Mouse (Mus musculus) G1E-ER4 (cell line): ENCODE measurements around the gene Echdc2. TPM values are rescaled to one million over a fixed set of nuclear protein-coding genes. Genes with fewer than 3 reads are reported as not detected.

Experiments
- GATA1 ChIP-seq: IDR thresholded peaks from one replicate; pipeline ENCODE4 v1.8.0; 2012; ENCODE audit warnings: low read length, inconsistent platforms
- polyA plus RNA-seq: library from polyadenylated mRNA; stranded (reverse); fragments of >175 nt; gene quantifications from 2 replicates; pipeline ENCODE4 v1.2.3, GENCODE M21; 2012

Gene Echdc2
- polyA plus RNA-seq, 1 experiment = not detected

- TF ChIP-seq GATA1 = no peak
These were observed 27.6 kb downstream of the Echdc2 start for GRCm38 (mm10) chr4:108192821-108193323.

- TF ChIP-seq GATA1 = no peak
These were observed 31.1 kb downstream of the Echdc2 start for GRCm38 (mm10) chr4:108196277-108196855.

DNA sequence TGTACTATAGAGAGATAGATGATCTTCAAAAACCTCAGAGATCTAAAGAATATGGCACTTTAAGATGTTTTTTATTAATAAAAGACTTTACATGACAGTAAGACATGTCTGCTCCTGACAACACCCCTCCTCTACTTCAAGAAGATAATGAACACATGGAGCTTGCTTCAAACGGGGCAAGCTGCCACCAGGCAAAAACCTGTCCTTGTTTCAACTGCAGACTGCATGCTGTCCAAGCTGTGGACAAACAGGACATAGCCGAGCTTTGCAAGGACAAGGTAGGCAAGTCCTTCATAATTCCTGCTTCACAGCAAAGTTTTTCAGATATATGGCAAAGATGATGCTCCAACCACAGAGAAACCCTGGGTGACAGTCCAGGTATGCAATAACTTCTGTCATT, 34.0 kb downstream of the Echdc2 start:
- no peak for TF ChIP-seq GATA1

DNA sequence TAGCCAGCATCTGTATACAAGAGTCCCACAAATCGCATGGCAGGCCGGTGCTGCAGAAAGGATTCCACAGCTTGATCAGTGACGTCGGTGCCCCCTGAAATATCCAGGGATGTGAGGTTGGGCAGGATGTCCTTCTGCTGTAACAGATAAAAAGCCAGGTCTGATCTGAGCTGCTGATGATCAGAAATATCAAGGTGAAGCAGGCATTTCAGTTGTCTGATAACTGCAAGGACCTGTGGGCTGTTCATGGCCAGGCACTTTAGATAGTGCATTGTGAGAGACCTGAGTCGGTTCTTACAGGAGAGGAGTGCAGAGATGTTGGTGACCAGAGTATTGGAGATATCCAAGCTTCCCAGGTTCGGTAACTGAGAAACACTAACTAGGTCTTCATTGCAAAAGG, 39.4 kb downstream of the Echdc2 start:
- no peak for TF ChIP-seq GATA1

- TF ChIP-seq GATA1 = no peak
These were observed 47.8 kb downstream of the Echdc2 start for GRCm38 (mm10) chr4:108213023-108213422.

GRCm38 (mm10) chr4:108217332-108218179, 52.3 kb downstream of the Echdc2 start, which contains the start of gene Zyg11a:
Gene Zyg11a (minus strand): TSS chr4:108218048.
- no peak for TF ChIP-seq GATA1

DNA sequence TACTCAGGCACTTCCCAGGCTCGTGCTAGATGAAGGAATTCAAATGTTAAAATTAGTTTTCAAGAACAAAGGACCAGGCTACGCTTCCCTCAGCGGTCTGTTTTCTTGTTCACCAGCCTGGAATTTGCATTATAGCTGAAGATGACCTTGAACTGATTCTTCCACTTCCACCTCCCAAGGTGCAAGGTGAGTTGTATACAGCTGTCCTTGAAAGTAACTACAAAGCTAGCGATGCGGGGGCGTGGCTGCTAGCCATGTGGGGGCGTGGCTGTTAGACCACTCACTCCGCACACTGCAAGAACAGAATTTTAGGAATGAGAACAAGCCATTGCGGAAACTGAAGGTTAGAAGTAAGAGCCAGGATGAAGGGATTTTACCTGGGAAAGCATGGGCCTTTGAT, 53.8 kb downstream of the Echdc2 start:
- TF ChIP-seq GATA1 = no peak

GRCm38 (mm10) chr4:108222507-108222906, 57.3 kb downstream of the Echdc2 start:
- no peak for TF ChIP-seq GATA1

DNA sequence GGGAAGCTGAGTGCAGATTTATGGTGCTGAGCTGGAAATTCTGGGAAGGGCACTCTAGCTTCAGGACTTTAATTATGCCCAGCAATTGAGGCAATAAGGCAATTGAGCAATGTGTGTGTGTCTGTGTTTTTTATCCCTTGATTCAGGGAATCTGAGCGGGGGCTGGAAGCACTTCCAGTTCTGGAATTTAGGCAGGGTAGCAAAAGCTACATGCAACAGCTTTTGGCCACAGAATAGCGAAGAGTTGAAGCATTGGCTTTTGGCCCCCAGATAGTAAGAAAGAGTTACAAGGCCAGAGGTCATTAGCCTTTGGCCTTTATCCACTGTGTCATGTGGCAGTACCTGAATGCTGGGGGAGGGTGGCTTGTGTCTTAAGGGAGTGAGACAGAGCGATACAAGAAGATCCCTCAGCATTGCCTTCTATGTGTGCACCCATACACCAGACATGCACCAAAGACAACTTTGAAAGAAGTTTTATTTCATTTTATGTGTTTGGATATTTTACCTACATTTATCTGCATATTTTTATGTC, 60.2 kb downstream of the Echdc2 start:
- TF ChIP-seq GATA1 = no peak

Other genes starting within 250 kb of the Echdc2 start
- 69.1 and 95.6 TPM in 2 replicates for gene Cpt2, start 241.8 kb upstream of the Echdc2 start, polyA plus RNA-seq
- gene Slc1a7, start 197.1 kb upstream of the Echdc2 start, polyA plus RNA-seq = not detected in 2 replicates
- gene Podn, start 69.0 kb upstream of the Echdc2 start, polyA plus RNA-seq = 0.04 TPM in 1 of 2 replicates, not detected in the other
- gene Scp2, start 20.4 kb upstream of the Echdc2 start, polyA plus RNA-seq = 19.1 and 39.2 TPM in 2 replicates
- not detected in 2 replicates for gene Zyg11a, start 52.6 kb downstream of the Echdc2 start, polyA plus RNA-seq
- 2.1 and 3.9 TPM in 2 replicates for gene Zyg11b, start 135.7 kb downstream of the Echdc2 start, polyA plus RNA-seq
- gene Coa7, start 162.7 kb downstream of the Echdc2 start, polyA plus RNA-seq = 0.78 and 10.6 TPM in 2 replicates
- gene Shisal2a, start 217.9 kb downstream of the Echdc2 start, polyA plus RNA-seq = not detected in 2 replicates
- gene Gpx7, start 241.5 kb downstream of the Echdc2 start, polyA plus RNA-seq = not detected in 2 replicates